Mouse (Mus musculus) hindbrain, embryonic 16.5 days (tissue): ENCODE data around the gene Dse. TPM values are rescaled to one million over a fixed set of nuclear protein-coding genes. Genes with fewer than 3 reads are reported as not detected.

Source experiments
- ATAC-seq: fragments of 200-750 bp; cut with Nextera tagmentation; 2 replicates; pipeline ENCODE4 v1.8.0; 2017; ENCODE audit warnings: moderate TSS enrichment, moderate library complexity
- H3K27ac ChIP-seq: fragments of 300-500 bp; sonication (generic); 2 replicates; pipeline ENCODE4 v1.5.1; 2014; ENCODE audit warnings: low read depth, mild to moderate bottlenecking, control low read depth, low read length, moderate library complexity
- H3K27me3 ChIP-seq: fragments of 300-500 bp; sonication (generic); replicated peaks from 2 replicates; pipeline ENCODE4 v1.6.1; 2014; ENCODE audit warnings: low read length; ENCODE audit not compliant: control insufficient read depth, insufficient read depth
- H3K36me3 ChIP-seq: fragments of 300-500 bp; sonication (generic); 2 replicates; pipeline ENCODE4 v1.6.1; 2014; ENCODE audit warnings: mild to moderate bottlenecking, low read length, moderate library complexity, mixed read lengths; ENCODE audit not compliant: control insufficient read depth, insufficient read depth
- H3K4me1 ChIP-seq: fragments of 300-500 bp; sonication (generic); 2 replicates; pipeline ENCODE4 v1.6.1; 2014; ENCODE audit warnings: low read depth, low read length; ENCODE audit not compliant: control insufficient read depth, insufficient read depth
- H3K4me2 ChIP-seq: fragments of 300-500 bp; sonication (generic); 2 replicates; pipeline ENCODE4 v1.6.1; 2014; ENCODE audit warnings: mild to moderate bottlenecking, low read length, control low read depth, moderate library complexity
- H3K4me3 ChIP-seq: fragments of 300-500 bp; sonication (generic); 2 replicates; pipeline ENCODE4 v1.5.1; 2014; ENCODE audit warnings: mild to moderate bottlenecking, low read length, control low read depth, moderate library complexity
- H3K9ac ChIP-seq: fragments of 300-500 bp; sonication (generic); 2 replicates; pipeline ENCODE4 v1.6.1; 2014; ENCODE audit warnings: low read depth, mild to moderate bottlenecking, control low read depth, low read length, moderate library complexity
- H3K9me3 ChIP-seq: fragments of 300-500 bp; sonication (generic); 2 replicates; pipeline ENCODE4 v1.6.1; 2014; ENCODE audit warnings: mild to moderate bottlenecking, low read length, moderate library complexity; ENCODE audit not compliant: control insufficient read depth
- WGBS: fragments of 180-500 bp; shearing (Covaris S2); extraction: QIAGEN DNeasy Blood & Tissue Kit; methylation state at CpG from one replicate; pipeline ENCODE4 v1.1.7; 2014; 5-methylcytosine and 5-hydroxymethylcytosine counted together
- polyA plus RNA-seq: library from polyadenylated mRNA; unstranded; fragments of >200 nt; fragmentation: Nextera tagmentation; extraction: Ambion mirVana; gene quantifications from 2 replicates; pipeline ENCODE4 v1.2.1, GENCODE M21; 2015

Gene Dse
- polyA plus RNA-seq, 1 experiment from 2014 or later, result 6.1 TPM

GRCm38 (mm10) chr10:34166971-34167370 lies 40.5 kb downstream of the Dse start:
- 85% methylated on average over 2 of the region's 2 CpGs for WGBS
- H3K4me1 ChIP-seq, result no peaks in the 10 kb centered on the region
- H3K36me3 ChIP-seq, result no peaks in the 10 kb centered on the region
- no peak for ATAC-seq
- H3K27me3 ChIP-seq, result no peaks in the 10 kb centered on the region
- H3K9ac ChIP-seq, result no peak overlapping the region
- H3K9me3 ChIP-seq, result no peaks in the 10 kb centered on the region
- H3K27ac ChIP-seq, result no peak overlapping the region
- H3K4me2 ChIP-seq, result no peak overlapping the region
- no peak overlapping the region for H3K4me3 ChIP-seq

GRCm38 (mm10) chr10:34155796-34156554 lies 51.5 kb downstream of the Dse start:
- Histone ChIP-seq H3K4me2 (no peak overlapping the region), H3K9ac (no peak overlapping the region), H3K9me3 (no peaks in the 10 kb centered on the region), H3K27ac (no peak overlapping the region), H3K36me3 (peaks cover 4% of the 10 kb centered on the region; the same call in 1 of the 2 replicates), H3K27me3 (no peaks in the 10 kb centered on the region), H3K4me3 (no peak overlapping the region), H3K4me1 (no peaks in the 10 kb centered on the region)
- ATAC-seq, result no peak
- WGBS, result 80% methylated on average over 12 of the region's 12 CpGs

GRCm38 (mm10) chr10:34151827-34152226 lies 55.7 kb downstream of the Dse start:
- H3K4me1 ChIP-seq, result no peaks in the 10 kb centered on the region
- H3K9ac ChIP-seq, result no peak overlapping the region
- H3K36me3 ChIP-seq, result peaks cover 4% of the 10 kb centered on the region; the same call in 1 of the 2 replicates
- ATAC-seq, result no peak
- H3K4me3 ChIP-seq, result no peak overlapping the region
- no peak overlapping the region for H3K4me2 ChIP-seq
- no peaks in the 10 kb centered on the region for H3K9me3 ChIP-seq
- no peak overlapping the region for H3K27ac ChIP-seq
- no peaks in the 10 kb centered on the region for H3K27me3 ChIP-seq
- WGBS, result 92% methylated on average over 3 of the region's 3 CpGs

GRCm38 (mm10) chr10:34150454-34150853 lies 57.1 kb downstream of the Dse start:
- H3K4me3 ChIP-seq, result no peak overlapping the region
- H3K27me3 ChIP-seq, result no peaks in the 10 kb centered on the region
- H3K27ac ChIP-seq, result no peak overlapping the region
- no peak overlapping the region for H3K9ac ChIP-seq
- H3K4me1 ChIP-seq, result no peaks in the 10 kb centered on the region
- no peaks in the 10 kb centered on the region for H3K9me3 ChIP-seq
- H3K4me2 ChIP-seq, result no peak overlapping the region
- peaks cover 4% of the 10 kb centered on the region; the same call in 1 of the 2 replicates for H3K36me3 ChIP-seq
- WGBS, result 59% methylated on average over 6 of the region's 6 CpGs
- no peak for ATAC-seq

- H3K4me3 ChIP-seq, result no peak overlapping the region
- H3K27me3 ChIP-seq, result no peaks in the 10 kb centered on the region
- WGBS, result 75% methylated on average over 3 of the region's 3 CpGs
- H3K27ac ChIP-seq, result no peak overlapping the region
- H3K9me3 ChIP-seq, result no peaks in the 10 kb centered on the region
- no peak overlapping the region for H3K4me2 ChIP-seq
- H3K9ac ChIP-seq, result no peak overlapping the region
- no peaks in the 10 kb centered on the region for H3K4me1 ChIP-seq
- ATAC-seq, result no peak
- H3K36me3 ChIP-seq, result peaks cover 4% of the 10 kb centered on the region; the same call in 1 of the 2 replicates
Observed at GRCm38 (mm10) chr10:34149772-34150171, 57.7 kb downstream of the Dse start.

GRCm38 (mm10) chr10:34141693-34142092 lies 65.8 kb downstream of the Dse start:
- Histone ChIP-seq H3K27me3 (no peaks in the 10 kb centered on the region), H3K4me3 (no peak overlapping the region), H3K9me3 (peaks cover 4% of the 10 kb centered on the region; the same call in 1 of the 2 replicates), H3K4me2 (no peak overlapping the region), H3K9ac (no peak overlapping the region), H3K4me1 (no peaks in the 10 kb centered on the region), H3K27ac (no peak overlapping the region), H3K36me3 (no peaks in the 10 kb centered on the region)
- no peak for ATAC-seq
- WGBS, result 95% methylated on average over 2 of the region's 2 CpGs

GRCm38 (mm10) chr10:34139768-34140167 lies 67.7 kb downstream of the Dse start:
- Histone ChIP-seq H3K9ac (no peak overlapping the region), H3K27ac (no peak overlapping the region), H3K27me3 (no peaks in the 10 kb centered on the region), H3K9me3 (peaks cover 4% of the 10 kb centered on the region; the same call in 1 of the 2 replicates), H3K36me3 (no peaks in the 10 kb centered on the region), H3K4me1 (no peaks in the 10 kb centered on the region), H3K4me3 (no peak overlapping the region), H3K4me2 (no peak overlapping the region)
- WGBS, result 76% methylated on average over 4 of the region's 4 CpGs
- ATAC-seq, result no peak

GRCm38 (mm10) chr10:34138027-34138426 lies 69.5 kb downstream of the Dse start:
- Histone ChIP-seq H3K36me3 (no peaks in the 10 kb centered on the region), H3K27me3 (no peaks in the 10 kb centered on the region), H3K4me3 (no peak overlapping the region), H3K27ac (no peak overlapping the region), H3K9ac (no peak overlapping the region), H3K9me3 (peaks cover 4% of the 10 kb centered on the region; the same call in 1 of the 2 replicates), H3K4me2 (no peak overlapping the region), H3K4me1 (no peaks in the 10 kb centered on the region)
- ATAC-seq, result no peak
- 65% methylated on average over 6 of the region's 6 CpGs for WGBS

GRCm38 (mm10) chr10:34136432-34136831 lies 71.1 kb downstream of the Dse start:
- WGBS, result 15% methylated on average over 6 of the region's 6 CpGs
- H3K4me2 ChIP-seq, result no peak overlapping the region

More at GRCm38 (mm10) chr10:34136432-34136831, 71.1 kb downstream of the Dse start:
- Histone ChIP-seq H3K27me3 (no peaks in the 10 kb centered on the region), H3K36me3 (no peaks in the 10 kb centered on the region), H3K9ac (no peak overlapping the region), H3K9me3 (peaks cover 2% of the 10 kb centered on the region; the same call in 1 of the 2 replicates), H3K4me3 (no peak overlapping the region), H3K4me1 (no peaks in the 10 kb centered on the region), H3K27ac (no peak overlapping the region)
- ATAC-seq, result no peak
